Mouse (Mus musculus): ENCODE measurements around the gene Kmt2a.

- TF ChIP-seq CTCF (IDR thresholded peaks at IDR 0.05; ENCODE audit: control insufficient read depth, insufficient read depth, insufficient replicate concordance, low read depth, low read length) (no peak), POLR2A (IDR thresholded peaks at IDR 0.05; ENCODE audit: control insufficient read depth, low read depth, low read length) (peak; percentile 59; the same call in 1 of the 2 replicates)
These were observed 892 bp upstream of the Kmt2a start for GRCm38 (mm10) chr9:44881941-44882435.
